Mouse (Mus musculus) megakaryocyte progenitor cell, adult 5-6 weeks (primary cell): Measurements from ENCODE around the gene Car6. TPM values are rescaled to one million over a fixed set of nuclear protein-coding genes. Genes with fewer than 3 reads are reported as not detected.
A peak's percentile ranks its signal among the peaks of the same experiment; 100 is the strongest.

ENCODE experiments used
- ATAC-seq: replicated peaks from 2 replicates; pipeline ENCODE4 v1.8.0; 2016; ENCODE audit warnings: mild to moderate bottlenecking, moderate TSS enrichment, inconsistent platforms; ENCODE audit not compliant: poor library complexity
- total RNA-seq, 2 experiments: library from RNA; stranded (forward) in 1 of 2; stranded (reverse) in 1 of 2; fragments of 157-497, 149-512 nt in 1 of 2; fragments of 200-1000 nt in 1 of 2; gene quantifications; 2 replicates each; pipeline versions ENCODE4 v1.2.3 to v1.2.4; 2015 to 2017

Gene Car6
- total RNA-seq (2015), result 1.2 TPM in 1 of 2 replicates, not detected in the other
- 0.79 TPM in 1 of 2 replicates, not detected in the other for total RNA-seq (2017)

DNA sequence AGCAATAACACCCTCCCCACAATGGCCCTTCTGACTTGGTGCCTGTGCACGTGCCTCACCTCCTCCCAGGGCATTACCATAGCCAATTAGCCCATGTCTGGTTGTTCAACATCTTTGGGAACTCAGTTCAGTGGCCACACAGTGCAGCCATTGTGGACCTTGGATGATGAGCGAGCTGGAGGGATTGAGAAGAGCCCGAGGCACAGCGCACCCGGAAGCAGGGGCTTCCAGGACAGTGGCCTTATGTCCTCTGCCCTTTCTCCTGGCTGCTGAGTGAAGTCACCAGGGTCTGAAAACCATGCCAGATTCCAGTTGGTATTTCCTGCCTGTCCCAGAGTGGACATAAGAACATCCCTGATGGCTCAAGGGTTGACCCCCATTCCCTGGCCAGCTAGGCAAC is at the start of gene Car6:
Gene Car6 (minus strand): TSS at position 101 of the 400 bp plus-strand sequence.
- no peak for ATAC-seq

- ATAC-seq, result no peak
Measured at GRCm38 (mm10) chr4:150249731-150250270, 48.7 kb upstream of the Car6 start.

DNA sequence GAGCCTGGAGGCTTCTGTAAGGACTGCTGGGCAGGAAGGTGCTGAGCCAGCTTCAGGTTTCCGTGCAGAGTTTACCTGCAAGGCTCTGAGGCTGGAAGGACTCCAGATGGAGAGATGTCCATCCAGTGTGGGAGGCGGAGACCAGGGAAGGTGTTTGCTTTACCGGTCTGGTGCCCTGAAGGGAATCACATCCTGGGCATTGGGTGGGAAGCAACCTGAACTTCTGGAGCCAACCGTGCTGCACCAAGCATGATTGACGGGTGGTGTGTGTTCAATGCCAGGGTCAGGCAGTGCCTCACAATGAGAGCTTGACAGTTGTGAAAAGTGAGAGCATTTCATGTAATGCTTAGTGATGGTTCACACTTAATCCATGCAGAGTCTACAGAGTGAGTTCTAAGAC is 47.8 kb upstream of the Car6 start:
- no peak for ATAC-seq

DNA sequence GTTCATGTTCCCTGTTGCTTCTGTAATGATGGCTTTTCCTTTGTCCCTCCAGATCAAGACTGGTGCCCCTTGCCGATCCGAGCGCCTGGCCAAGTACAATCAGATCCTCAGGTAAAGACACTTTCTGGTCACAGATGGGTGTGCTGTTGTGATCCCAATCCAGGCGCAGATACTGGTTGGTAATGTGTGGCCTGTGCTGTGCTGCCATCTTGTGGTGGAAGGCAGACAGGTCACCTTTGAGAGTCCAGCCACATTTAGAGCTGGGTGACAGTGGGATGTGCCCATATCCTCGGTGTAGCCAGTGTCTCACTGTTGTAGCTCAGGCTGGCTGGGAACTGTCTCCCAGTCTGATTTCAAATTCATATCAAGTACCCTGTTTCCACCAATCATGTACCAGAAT is 46.9 kb upstream of the Car6 start:
- ATAC-seq, result peak; percentile 96

- ATAC-seq, result no peak
Measured at GRCm38 (mm10) chr4:150245876-150246275, 44.7 kb upstream of the Car6 start.

GRCm38 (mm10) chr4:150242745-150243144 is 41.6 kb upstream of the Car6 start:
- peak; percentile 42 for ATAC-seq

DNA sequence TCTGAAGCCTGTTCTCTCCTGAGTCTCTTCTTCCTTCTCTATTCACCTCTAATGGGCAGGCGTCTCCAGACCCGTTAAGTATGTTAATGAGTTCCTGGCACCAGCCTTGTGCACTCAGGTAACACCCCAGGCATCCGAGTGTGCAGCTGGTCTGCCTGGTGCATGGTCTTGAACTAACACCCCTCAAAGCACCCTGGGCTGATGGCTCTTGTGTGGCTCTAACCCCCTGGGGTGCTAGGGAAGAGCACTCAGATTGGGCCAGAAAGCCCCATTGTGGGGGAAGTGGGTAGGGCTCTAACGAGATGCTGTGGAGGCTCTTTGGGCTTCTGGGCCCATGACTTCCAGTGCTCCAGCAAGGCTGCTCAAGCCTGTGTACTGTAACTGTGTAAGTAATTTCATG is 40.6 kb upstream of the Car6 start:
- ATAC-seq, result no peak

GRCm38 (mm10) chr4:150240381-150240886 is 39.3 kb upstream of the Car6 start:
- no peak for ATAC-seq

DNA sequence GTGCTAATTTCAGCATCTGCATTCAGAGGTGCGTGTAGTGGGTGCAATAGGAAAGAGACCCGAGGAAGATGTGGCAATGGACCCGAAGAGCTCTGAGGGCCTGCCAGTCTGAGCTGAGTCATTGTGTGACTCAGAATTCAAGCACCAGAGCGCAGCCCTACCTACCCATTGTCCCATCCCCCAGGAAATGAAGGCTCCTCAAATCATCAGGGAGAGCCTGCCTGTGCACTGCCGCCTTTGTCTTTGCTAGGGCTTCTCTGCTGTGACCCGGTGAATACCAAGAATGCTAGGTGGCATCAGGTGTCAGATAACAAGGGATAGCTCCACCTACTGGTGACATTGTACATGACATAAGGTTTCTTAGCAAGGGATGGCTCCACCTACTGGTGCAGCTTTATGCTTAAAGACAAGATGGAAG is 38.8 kb upstream of the Car6 start:
- ATAC-seq, result peak; percentile 62

- no peak for ATAC-seq
Measured at GRCm38 (mm10) chr4:150239503-150239902, 38.4 kb upstream of the Car6 start.

GRCm38 (mm10) chr4:150239087-150239480 is 38.0 kb upstream of the Car6 start:
- ATAC-seq, result no peak

- ATAC-seq, result no peak
Measured at GRCm38 (mm10) chr4:150238433-150239086, 37.4 kb upstream of the Car6 start.

DNA sequence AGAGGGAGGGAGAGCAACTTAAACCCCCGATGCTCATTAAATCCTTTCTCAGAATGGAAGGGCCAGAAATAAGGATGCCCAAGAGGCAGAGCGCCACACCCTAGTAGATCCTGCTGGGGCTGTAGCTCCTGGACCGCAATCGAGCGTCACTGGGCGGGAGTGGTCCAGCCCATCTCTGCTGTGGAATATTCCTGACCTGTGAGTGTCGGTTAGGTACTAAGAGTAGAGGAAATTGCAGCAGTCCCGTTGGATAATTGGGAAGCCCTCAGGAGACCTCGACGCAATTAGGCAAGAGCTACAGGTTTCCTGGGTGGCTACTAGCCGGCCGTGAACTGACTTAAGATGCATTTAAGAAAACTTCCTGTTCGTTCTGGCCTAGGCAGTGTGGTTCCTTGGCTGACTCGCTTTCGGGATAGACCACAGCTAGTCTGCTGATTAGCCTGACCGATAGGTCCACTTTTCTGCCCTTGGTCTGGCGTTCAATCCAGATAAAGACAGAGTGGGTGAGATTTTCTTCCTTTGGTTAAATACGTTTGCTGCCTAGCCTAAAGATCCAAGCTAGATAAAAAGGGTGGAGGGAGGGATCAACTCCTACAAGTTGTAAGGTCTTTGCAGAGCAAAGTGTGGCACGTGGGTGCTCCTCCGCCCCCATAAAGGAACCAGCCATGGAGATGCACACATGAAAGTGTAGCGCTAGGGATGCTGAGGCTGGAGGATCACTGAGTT is 36.7 kb upstream of the Car6 start:
- peak; percentile 11; the same call in 1 of the 2 replicates for ATAC-seq

- peak; percentile 74 for ATAC-seq
Measured at GRCm38 (mm10) chr4:150236521-150237481, 35.7 kb upstream of the Car6 start, which contains the start of gene Eno1. TSS of gene Eno1 (plus strand) at chr4:150236721.

GRCm38 (mm10) chr4:150236031-150236430 is 34.9 kb upstream of the Car6 start:
- no peak for ATAC-seq

- no peak for ATAC-seq
Measured at GRCm38 (mm10) chr4:150235585-150235984, 34.5 kb upstream of the Car6 start.

- no peak for ATAC-seq
Measured at GRCm38 (mm10) chr4:150234599-150235327, 33.6 kb upstream of the Car6 start.

GRCm38 (mm10) chr4:150231871-150232270 is 30.7 kb upstream of the Car6 start:
- no peak for ATAC-seq

- no peak for ATAC-seq
Measured at GRCm38 (mm10) chr4:150230460-150231407, 29.6 kb upstream of the Car6 start.
